In the genomic region with DNA sequence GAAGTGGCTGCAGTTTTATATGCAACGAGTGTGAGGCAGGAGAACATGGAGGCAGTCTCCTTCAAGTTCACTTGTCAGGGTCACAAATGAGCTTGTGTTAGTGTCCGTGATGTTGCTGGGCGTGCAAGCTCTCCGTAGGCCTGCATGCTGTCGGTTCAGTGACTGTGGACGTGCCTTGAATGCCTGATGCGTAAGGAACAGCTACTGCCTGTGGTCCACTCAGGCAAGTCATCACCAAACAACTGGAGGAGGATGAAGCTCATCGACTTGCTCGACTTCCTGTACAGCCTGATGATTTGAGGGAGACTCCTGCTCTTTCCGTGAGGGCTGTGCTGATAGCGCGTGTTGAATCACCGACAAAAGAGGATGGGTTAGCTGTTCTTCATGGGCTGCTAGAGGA, we compare ENCODE assay signal across 20 mouse cellular contexts.
DNase-seq lines count a peak whose midpoint lies in the region; ATAC-seq and TF ChIP-seq lines count a peak whose summit lies in the region.
"Had no signal": no experiment of that assay in that cellular context is flagged by ENCODE, and none has a peak within 500 bp of the region (broad histone marks: within the 10 kb centered on the region; RNA-seq: fewer than 3 reads in every experiment).

No protein-coding gene starts in this region.

- H3K36me3 ChIP-seq in hindbrain, embryonic 10.5 days = no peaks in the 10 kb centered on the region
- H3K36me3 ChIP-seq in hindbrain, embryonic 15.5 days = no peaks in the 10 kb centered on the region
- H3K36me3 ChIP-seq: embryonic facial prominence, embryonic 12.5 days; neural tube, embryonic 15.5 days had no signal

- peak overlapping the region; percentile 56; the same call in 1 of the 2 replicates for H3K27ac ChIP-seq in gastrocnemius, adult 2 months
- peak overlapping the region; percentile 29 for H3K27ac ChIP-seq in hindbrain, embryonic 10.5 days
- H3K27ac ChIP-seq in hindbrain, embryonic 15.5 days (replicated peaks) = 0 out of 2 replicates have a peak overlapping the region, but pooled peaks have one; percentile 11
- H3K27ac ChIP-seq: embryonic facial prominence, embryonic 12.5 days; neural tube, embryonic 15.5 days had no signal

- intact Hi-C loops in gastrocnemius, adult 2 months (cut with DNase I) = loop anchor here (5.0 kb wide), 1 partner anchor 55 kb away; no protein-coding TSS in a partner anchor
- intact Hi-C loops in left cerebral cortex, postnatal 4 days (cut with DNase I) = no loop called here

- no peak for TF ChIP-seq CTCF in gastrocnemius, adult 2 months (IDR thresholded peaks at IDR 0.05)

- H3K27me3 ChIP-seq in hindbrain, embryonic 10.5 days (ENCODE audit: insufficient read depth, poor library complexity, severe bottlenecking) = no peaks in the 10 kb centered on the region
- H3K27me3 ChIP-seq in hindbrain, embryonic 15.5 days = no peaks in the 10 kb centered on the region
- H3K27me3 ChIP-seq: embryonic facial prominence, embryonic 12.5 days; neural tube, embryonic 15.5 days had no signal

- no peak overlapping the region for H3K4me3 ChIP-seq in gastrocnemius, adult 2 months
- no peak overlapping the region for H3K4me3 ChIP-seq in hindbrain, embryonic 10.5 days
- no peak overlapping the region for H3K4me3 ChIP-seq in hindbrain, embryonic 15.5 days
- H3K4me3 ChIP-seq: embryonic facial prominence, embryonic 12.5 days; neural tube, embryonic 15.5 days had no signal

- no peak for DNase-seq in gastrocnemius, adult 2 months
- no peak for DNase-seq in gastrocnemius, adult 8-10 months (ENCODE audit: low spot score in 2 of 2)
- peak; percentile 58 for DNase-seq in left cerebral cortex, postnatal 4 days
- DNase-seq in left cerebral cortex, adult 18-20 months (ENCODE audit: low spot score in 2 of 2) = no peak
- DNase-seq in hindbrain, embryonic 10.5 days (ENCODE audit: low spot score) = no peak
- DNase-seq in testis, postnatal 14 days (ENCODE audit: low spot score) = no peak
- DNase-seq in adrenal gland, adult (ENCODE audit: inconsistent age in 2 of 2, low spot score in 1 of 2) = no peak
- DNase-seq: adrenal gland, postnatal 36 days; cerebellum, adult 11 months; kidney, adult 2 months; kidney, postnatal 36 days; layer of hippocampus, adult 9-11 months; lung, postnatal 4 days; thymus, adult 2 months; thymus, postnatal 4 days had no signal

- no peak overlapping the region for H3K4me2 ChIP-seq in hindbrain, embryonic 15.5 days
- H3K4me2 ChIP-seq: embryonic facial prominence, embryonic 12.5 days; neural tube, embryonic 15.5 days had no signal

- H3K9me3 ChIP-seq in hindbrain, embryonic 10.5 days = no peaks in the 10 kb centered on the region
- no peaks in the 10 kb centered on the region for H3K9me3 ChIP-seq in hindbrain, embryonic 15.5 days
- H3K9me3 ChIP-seq: embryonic facial prominence, embryonic 12.5 days; neural tube, embryonic 15.5 days had no signal

- no peak overlapping the region for H3K9ac ChIP-seq in hindbrain, embryonic 15.5 days
- H3K9ac ChIP-seq: embryonic facial prominence, embryonic 12.5 days; neural tube, embryonic 15.5 days had no signal

- WGBS in hindbrain, embryonic 10.5 days = 86% methylated on average over 13 of the region's 13 CpGs
- 70% methylated on average over 13 of the region's 13 CpGs for WGBS in hindbrain, embryonic 15.5 days

- peak; percentile 55 for ATAC-seq in hindbrain, embryonic 15.5 days (ENCODE audit: low FRiP score, low read depth)
- ATAC-seq: CD4-positive, CD25-positive, alpha-beta regulatory T cell, adult 4 months; inflammation-experienced regulatory T-cells, adult 6 months had no signal

- peaks cover 30% of the 10 kb centered on the region for H3K4me1 ChIP-seq in hindbrain, embryonic 10.5 days (replicated peaks)
- H3K4me1 ChIP-seq in hindbrain, embryonic 15.5 days (replicated peaks) = peaks cover 15% of the 10 kb centered on the region; the same call in 1 of the 2 replicates
- H3K4me1 ChIP-seq: embryonic facial prominence, embryonic 12.5 days had no signal
